Mouse (Mus musculus) splenic B cell, adult 2 months (primary cell): Measurements from ENCODE around the gene Zbtb24.
"Not testable (repeated sequence)": the region's sequence is repeated elsewhere in the genome, so short reads cannot be mapped to it uniquely, and the experiment has no call there.

Experiments
- DNase-seq: peaks from one replicate; pipeline ENCODE4 v3.0.0-alpha.2; 2011; ENCODE audit warnings: low read depth, low spot score
- H3K27me3 ChIP-seq: 2 replicates; pipeline ENCODE4 v1.6.1; 2012; ENCODE audit warnings: mild to moderate bottlenecking, low read length, moderate library complexity, mixed read lengths; ENCODE audit not compliant: control insufficient read depth, poor library complexity, insufficient read depth, severe bottlenecking
- H3K36me3 ChIP-seq: 2 replicates; pipeline ENCODE4 v1.6.1; 2012; ENCODE audit warnings: mild to moderate bottlenecking, low read length, moderate library complexity, mixed read lengths; ENCODE audit not compliant: control insufficient read depth, poor library complexity, insufficient read depth, severe bottlenecking

Zbtb24 gene

DNA sequence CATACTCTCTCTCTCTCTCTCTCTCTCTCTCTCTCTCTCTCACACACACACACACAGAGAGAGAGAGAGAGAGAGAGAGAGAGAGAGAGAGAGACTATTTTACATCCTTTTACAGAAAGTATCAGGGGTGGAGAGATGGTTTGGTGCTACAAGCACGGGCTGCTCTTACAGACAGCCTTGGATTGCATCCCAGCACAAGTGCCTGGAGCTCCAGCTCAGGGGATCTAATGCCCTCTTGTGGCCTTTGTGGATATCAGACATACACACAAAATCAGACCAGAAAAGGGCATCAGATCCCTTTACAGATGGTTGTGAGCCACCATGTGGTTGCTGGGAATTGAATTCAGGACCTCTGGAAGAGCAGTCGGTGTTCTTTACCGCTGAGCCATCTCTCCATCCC, 55.3 kb downstream of the Zbtb24 start:
- DNase-seq, result peak; percentile 84
- not testable (repeated sequence) for H3K27me3 ChIP-seq, H3K36me3 ChIP-seq

DNA sequence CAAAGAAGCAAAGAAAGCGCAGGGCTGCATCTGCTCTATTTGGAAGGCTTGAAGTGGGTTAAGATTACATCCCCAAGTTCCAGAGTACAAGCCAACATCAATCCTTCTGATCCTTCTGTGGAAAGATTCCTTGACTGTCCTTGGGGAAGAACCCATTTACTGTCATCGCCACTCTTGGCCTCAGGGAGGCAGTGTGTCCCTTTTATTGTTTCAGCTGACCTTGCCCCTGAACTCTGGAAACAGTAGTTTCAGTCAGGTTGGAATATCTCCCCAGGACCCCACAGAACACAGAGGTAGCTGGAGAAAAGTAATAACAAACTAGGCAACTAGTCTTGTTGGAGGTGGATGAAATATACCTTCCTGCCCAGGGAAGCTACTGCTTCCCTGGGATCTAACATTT, 59.0 kb downstream of the Zbtb24 start:
- Histone ChIP-seq H3K27me3 (no peaks in the 10 kb centered on the region; the same call in 1 of the 2 replicates), H3K36me3 (no peaks in the 10 kb centered on the region)
- peak; percentile 67 for DNase-seq

DNA sequence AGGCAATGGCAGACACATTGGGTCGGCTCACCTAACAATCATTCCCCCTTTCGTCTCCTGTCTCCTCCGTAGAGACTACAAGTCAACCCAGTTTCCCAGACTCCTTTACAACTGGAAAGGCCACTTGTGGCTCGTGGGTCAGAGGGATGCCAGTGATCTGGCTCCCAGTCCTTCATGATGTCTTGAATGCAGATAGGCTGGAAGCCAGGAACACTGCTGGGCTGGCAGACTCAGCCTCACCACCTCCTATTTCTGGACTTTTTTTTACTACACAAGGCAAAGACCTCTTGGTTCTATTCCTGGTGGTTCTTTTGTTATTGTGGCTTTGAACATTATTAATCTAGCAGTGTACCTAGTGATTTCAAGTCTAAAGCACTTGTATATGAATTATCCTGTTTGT, 64.1 kb downstream of the Zbtb24 start:
- no peaks in the 10 kb centered on the region for H3K36me3 ChIP-seq
- no peak for DNase-seq
- no peaks in the 10 kb centered on the region for H3K27me3 ChIP-seq

DNA sequence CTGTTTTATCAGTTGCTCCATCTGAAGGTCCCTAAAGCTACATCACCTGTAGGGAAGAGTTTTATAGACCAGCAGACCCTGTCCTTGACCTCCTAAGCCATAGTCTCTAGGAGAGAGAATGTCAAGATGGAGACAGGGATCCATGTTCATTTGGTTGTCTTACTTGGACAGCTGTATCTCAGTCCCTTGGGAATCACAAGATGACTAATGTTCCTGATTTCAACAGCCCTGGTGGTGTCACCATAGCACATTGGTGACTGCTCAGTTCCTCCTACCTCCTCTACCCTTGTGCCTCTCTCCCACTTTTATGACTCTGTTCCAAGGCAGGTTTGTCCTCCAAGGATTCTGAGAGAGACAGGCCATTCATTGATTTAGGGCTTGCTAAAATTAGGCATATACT, 64.7 kb downstream of the Zbtb24 start:
- DNase-seq, result no peak
- Histone ChIP-seq H3K36me3 (no peaks in the 10 kb centered on the region), H3K27me3 (no peaks in the 10 kb centered on the region)
